Mouse (Mus musculus) embryonic fibroblast, embryonic 13.5 days (primary cell): ENCODE data around the gene Mypop.

Source experiments
- CTCF ChIP-seq: IDR thresholded peaks from 2 replicates; pipeline ENCODE4 v1.5.1; 2011; ENCODE audit warnings: mild to moderate bottlenecking, control low read depth, low read length, moderate library complexity, borderline replicate concordance; ENCODE audit not compliant: insufficient read depth
- POLR2A ChIP-seq: IDR thresholded peaks from 2 replicates; pipeline ENCODE4 v1.6.1; 2011; ENCODE audit warnings: low read depth, mild to moderate bottlenecking, control low read depth, low read length, moderate library complexity

DNA sequence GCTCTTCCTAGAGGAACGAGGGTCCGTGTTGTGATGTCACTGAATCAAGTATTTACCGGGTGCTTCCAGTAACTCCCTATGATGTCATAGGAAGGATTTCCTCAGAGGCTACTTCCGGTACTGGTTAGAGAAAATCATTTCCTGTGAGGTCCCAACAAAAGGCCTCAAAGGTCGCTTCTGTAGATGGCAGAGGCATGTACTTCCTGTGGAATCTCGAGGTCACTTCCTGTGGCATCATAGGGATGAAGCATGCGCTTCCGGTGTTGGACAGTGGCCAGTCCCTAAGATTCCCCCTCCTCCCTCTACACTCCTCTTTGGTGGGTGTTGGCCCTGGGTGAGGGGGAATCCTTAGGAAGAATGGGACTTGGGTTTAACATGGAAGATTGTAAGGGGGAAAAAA lies 31.6 kb upstream of the Mypop start:
- no peak for TF ChIP-seq CTCF
- no peak for TF ChIP-seq POLR2A
